Mouse (Mus musculus) heart, postnatal 0 days (tissue): Measurements from ENCODE around the gene B3gat3. TPM values are rescaled to one million over a fixed set of nuclear protein-coding genes. Genes with fewer than 3 reads are reported as not detected.

ENCODE experiments used
- ATAC-seq: fragments of 200-750 bp; cut with Nextera tagmentation; 2 replicates; pipeline ENCODE4 v1.8.0; 2017; ENCODE audit warnings: low read depth, moderate number of reproducible peaks, moderate library complexity; ENCODE audit not compliant: insufficient read depth
- DNase-seq: peaks from one replicate; pipeline ENCODE4 v3.0.0-alpha.2; 2016; ENCODE audit warnings: low spot score
- H3K27ac ChIP-seq: fragments of 300-500 bp; sonication (generic); 2 replicates; pipeline ENCODE4 v1.5.1; 2014; ENCODE audit warnings: low read depth, mild to moderate bottlenecking
- H3K27me3 ChIP-seq: fragments of 300-500 bp; sonication (generic); 2 replicates; pipeline ENCODE4 v1.6.1; 2014; ENCODE audit warnings: low read length, mixed read lengths; ENCODE audit not compliant: control insufficient read depth, insufficient read depth
- H3K36me3 ChIP-seq: fragments of 300-500 bp; sonication (generic); replicated peaks from 2 replicates; pipeline ENCODE4 v1.6.1; 2014; ENCODE audit warnings: low read length, mixed read lengths; ENCODE audit not compliant: control insufficient read depth, insufficient read depth
- H3K4me1 ChIP-seq: fragments of 300-500 bp; sonication (generic); 2 replicates; pipeline ENCODE4 v1.6.1; 2014; ENCODE audit warnings: antibody characterized with exemption; ENCODE audit not compliant: control insufficient read depth, insufficient read depth
- H3K4me2 ChIP-seq: fragments of 300-500 bp; sonication (generic); 2 replicates; pipeline ENCODE4 v1.6.1; 2014; ENCODE audit warnings: low read depth, mild to moderate bottlenecking, low read length, moderate library complexity
- H3K4me3 ChIP-seq: fragments of 300-500 bp; sonication (generic); 2 replicates; pipeline ENCODE4 v1.5.1; 2014; ENCODE audit warnings: low read depth, low read length
- H3K9ac ChIP-seq: fragments of 300-500 bp; sonication (generic); replicated peaks from 2 replicates; pipeline ENCODE4 v1.6.1; 2014; ENCODE audit warnings: low read depth, low read length, mixed read lengths
- H3K9me3 ChIP-seq: fragments of 300-500 bp; sonication (generic); replicated peaks from 2 replicates; pipeline ENCODE4 v1.6.1; 2016; ENCODE audit warnings: low read length; ENCODE audit not compliant: control insufficient read depth
- CTCF ChIP-seq: IDR thresholded peaks from 2 replicates; pipeline ENCODE4 v1.5.1; 2016; ENCODE audit warnings: antibody characterized with exemption, control low read depth, low read depth
- EP300 ChIP-seq: IDR thresholded peaks from 2 replicates; pipeline ENCODE4 v1.6.1; 2016; ENCODE audit warnings: antibody characterized with exemption, low read depth
- WGBS: fragments of 180-500 bp; shearing (Covaris S2); extraction: QIAGEN DNeasy Blood & Tissue Kit; methylation state at CpG from one replicate; pipeline ENCODE4 v1.1.7; 2014; 5-methylcytosine and 5-hydroxymethylcytosine counted together
- polyA plus RNA-seq: library from polyadenylated mRNA; unstranded; fragments of >200 nt; fragmentation: Nextera tagmentation; extraction: Ambion mirVana; gene quantifications from 2 replicates; pipeline ENCODE4 v1.2.1, GENCODE M21; 2015
- total RNA-seq: library from RNA; depleted of rRNA; stranded (reverse); fragments of >200 nt; gene quantifications from 2 replicates; pipeline ENCODE4 v1.2.3, GENCODE M21; 2014; ENCODE audit warnings: low replicate concordance

Gene B3gat3
- total and polyA plus RNA-seq, 2 experiments from 2014 or later, result 26.8 to 54.2 TPM

DNA sequence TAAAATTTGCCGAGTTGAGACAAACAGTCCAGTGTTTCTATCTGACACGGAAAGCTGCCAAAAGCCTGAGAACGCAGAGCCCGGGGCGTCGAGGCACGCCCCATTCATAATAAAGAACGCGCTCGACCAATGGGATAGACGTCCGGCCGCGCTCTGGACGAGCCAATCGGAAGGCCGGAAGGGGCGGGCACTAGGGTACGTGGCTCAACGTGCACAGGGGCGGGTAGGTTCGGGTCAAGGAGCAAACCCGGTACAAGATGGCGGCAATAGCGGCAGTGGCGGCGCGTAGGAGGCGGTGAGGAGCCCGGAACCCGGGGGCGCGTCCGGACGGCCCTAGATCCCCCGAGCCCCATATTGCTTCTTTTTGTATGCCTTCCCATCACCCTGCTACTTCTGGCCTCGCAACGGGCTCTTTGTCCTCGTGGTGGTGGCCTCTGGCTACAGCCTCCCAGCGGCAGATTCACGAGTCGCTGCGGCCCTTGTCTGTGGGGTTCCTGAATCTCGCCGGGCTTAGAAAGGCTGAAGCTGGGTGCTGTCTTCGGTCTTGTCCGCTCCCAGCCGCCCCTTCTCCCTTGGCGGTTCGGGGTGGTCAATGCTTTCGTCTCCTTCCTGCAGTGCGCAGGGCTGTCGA lies 22.2 kb upstream of the B3gat3 start, which contains the start of gene Ganab:
Gene Ganab, plus strand, starts transcription at position 207 of the 631 bp plus-strand sequence.
- DNase-seq (peak; percentile 97), ATAC-seq (peak; percentile 99)
- no peaks in the 10 kb centered on the region for H3K9me3 ChIP-seq
- peak within 1 kb of the TSS; percentile 91 for H3K27ac ChIP-seq
- H3K9ac ChIP-seq, result peak within 1 kb of the TSS; percentile 93
- WGBS, result under 1% methylated on average over 53 of the region's 53 CpGs
- TF ChIP-seq EP300 (no peak), CTCF (0 out of 2 replicates have a peak, but pooled peaks have one; percentile 10)
- peak within 1 kb of the TSS; percentile 89 for H3K4me3 ChIP-seq
- peaks cover 16% of the 10 kb centered on the region for H3K4me1 ChIP-seq
- H3K27me3 ChIP-seq, result no peaks in the 10 kb centered on the region
- peaks cover 21% of the 10 kb centered on the region for H3K36me3 ChIP-seq
- H3K4me2 ChIP-seq, result peak within 1 kb of the TSS; percentile 82

DNA sequence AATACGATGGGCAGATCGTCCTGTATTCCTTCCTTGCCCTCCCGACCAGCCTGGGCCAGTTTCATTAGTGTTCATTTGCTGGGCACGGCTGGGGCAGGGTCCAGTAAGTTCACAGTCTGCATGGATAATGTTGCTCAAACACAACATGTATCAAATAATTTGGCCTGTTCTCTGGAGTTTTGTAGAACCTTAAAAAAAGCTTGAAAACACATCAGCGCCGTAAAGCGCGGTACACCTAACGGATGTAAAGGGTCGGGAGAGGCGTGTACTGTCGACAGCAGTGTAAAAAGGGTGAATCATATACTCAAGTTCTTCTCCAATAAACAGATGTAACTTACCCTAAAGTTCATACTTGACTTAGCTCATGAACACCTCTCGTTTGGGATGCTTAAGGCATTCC lies 21.6 kb upstream of the B3gat3 start:
- H3K4me1 ChIP-seq, result peaks cover 16% of the 10 kb centered on the region
- peak overlapping the region; percentile 93 for H3K9ac ChIP-seq
- H3K27me3 ChIP-seq, result no peaks in the 10 kb centered on the region
- H3K4me2 ChIP-seq, result peak overlapping the region; percentile 82
- ATAC-seq, result no peak
- no peak for TF ChIP-seq EP300
- TF ChIP-seq CTCF, result no peak
- peaks cover 27% of the 10 kb centered on the region for H3K36me3 ChIP-seq
- peak overlapping the region; percentile 89 for H3K4me3 ChIP-seq
- H3K27ac ChIP-seq, result peak overlapping the region; percentile 91
- no peaks in the 10 kb centered on the region for H3K9me3 ChIP-seq
- DNase-seq, result no peak
- 6% methylated on average over 13 of the region's 13 CpGs for WGBS

GRCm38 (mm10) chr19:8899079-8899478 lies 21.1 kb upstream of the B3gat3 start:
- Histone ChIP-seq H3K9ac (peak overlapping the region; percentile 93), H3K36me3 (peaks cover 31% of the 10 kb centered on the region), H3K9me3 (no peaks in the 10 kb centered on the region), H3K27ac (no peak overlapping the region), H3K4me3 (peak overlapping the region; percentile 89), H3K27me3 (no peaks in the 10 kb centered on the region), H3K4me1 (peaks cover 16% of the 10 kb centered on the region), H3K4me2 (peak overlapping the region; percentile 82)
- DNase-seq (no peak), ATAC-seq (no peak)
- 32% methylated on average over 3 of the region's 3 CpGs for WGBS
- TF ChIP-seq CTCF, result no peak

DNA sequence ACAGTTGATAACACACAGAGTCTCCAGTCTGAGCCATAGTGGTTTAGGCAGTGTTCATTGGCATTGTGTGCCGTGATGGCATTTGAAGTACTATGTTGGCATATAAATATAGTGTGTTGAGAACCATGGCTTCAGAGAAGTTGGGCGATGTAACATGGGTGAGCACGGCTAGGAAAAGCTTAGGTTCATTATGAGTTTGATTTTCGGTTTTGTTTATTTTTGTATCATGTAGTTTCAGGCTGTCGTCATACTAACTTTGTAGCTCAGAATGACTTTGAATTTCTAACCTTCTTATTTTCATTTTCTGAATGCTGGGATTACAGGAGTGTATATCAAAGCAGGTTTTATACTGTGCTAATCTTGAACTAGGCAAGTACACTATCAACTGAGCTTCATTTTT lies 16.8 kb upstream of the B3gat3 start:
- Histone ChIP-seq H3K9me3 (no peaks in the 10 kb centered on the region), H3K36me3 (peaks cover 62% of the 10 kb centered on the region), H3K27me3 (no peaks in the 10 kb centered on the region), H3K9ac (no peak overlapping the region), H3K4me3 (no peak overlapping the region), H3K27ac (no peak overlapping the region), H3K4me2 (no peak overlapping the region), H3K4me1 (peaks cover 11% of the 10 kb centered on the region)
- no peak for ATAC-seq
- DNase-seq, result no peak
- TF ChIP-seq EP300 (no peak), CTCF (no peak)
- 91% methylated on average over 5 of the region's 5 CpGs for WGBS

DNA sequence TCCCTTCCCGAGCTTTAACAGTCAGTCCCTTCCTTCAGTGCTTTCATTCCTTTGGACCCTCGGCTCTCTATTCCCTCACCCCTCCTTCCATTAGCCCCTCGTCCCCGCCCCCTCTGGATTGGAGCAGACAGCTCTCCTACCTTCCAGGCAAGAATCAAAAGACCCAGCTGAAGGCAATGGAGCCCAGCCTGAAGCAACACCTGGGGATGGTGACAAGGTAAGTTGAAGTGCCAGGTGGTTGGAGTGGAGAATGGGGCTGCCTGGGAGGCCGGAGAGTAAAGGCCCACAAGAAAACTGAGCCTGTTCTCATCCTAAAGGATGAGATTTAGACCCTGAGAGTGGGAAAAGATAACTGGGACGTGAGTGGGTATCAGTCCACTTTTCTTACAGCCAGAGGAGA lies 11.6 kb upstream of the B3gat3 start:
- TF ChIP-seq EP300, result no peak
- TF ChIP-seq CTCF, result no peak
- Histone ChIP-seq H3K4me3 (no peak overlapping the region), H3K9me3 (no peaks in the 10 kb centered on the region), H3K4me2 (no peak overlapping the region), H3K9ac (no peak overlapping the region), H3K4me1 (no peaks in the 10 kb centered on the region), H3K27me3 (no peaks in the 10 kb centered on the region), H3K27ac (no peak overlapping the region), H3K36me3 (peaks cover 98% of the 10 kb centered on the region)
- DNase-seq (no peak), ATAC-seq (no peak)
- WGBS, result 92% methylated on average over 6 of the region's 6 CpGs

- no peak overlapping the region for H3K4me2 ChIP-seq
- H3K36me3 ChIP-seq, result peaks cover 100% of the 10 kb centered on the region
- WGBS, result 89% methylated on average over 5 of the region's 5 CpGs
- no peaks in the 10 kb centered on the region for H3K9me3 ChIP-seq
- no peak overlapping the region for H3K4me3 ChIP-seq
- no peak for ATAC-seq
- no peak for TF ChIP-seq EP300
- no peak for TF ChIP-seq CTCF
- no peaks in the 10 kb centered on the region for H3K4me1 ChIP-seq
- no peak overlapping the region for H3K27ac ChIP-seq
- H3K9ac ChIP-seq, result no peak overlapping the region
- no peaks in the 10 kb centered on the region for H3K27me3 ChIP-seq
- no peak for DNase-seq
Observed at GRCm38 (mm10) chr19:8911810-8912209, 8.4 kb upstream of the B3gat3 start.
